Mouse (Mus musculus) heart, embryonic 12.5 days (tissue): ENCODE results near the gene Limch1. TPM values are rescaled to one million over a fixed set of nuclear protein-coding genes. Genes with fewer than 3 reads are reported as not detected.

Experiments used
- ATAC-seq: fragments of 200-750 bp; cut with Nextera tagmentation; 2 replicates; pipeline ENCODE4 v1.8.0; 2017; ENCODE audit warnings: moderate TSS enrichment, moderate library complexity; ENCODE audit not compliant: insufficient number of reproducible peaks, low FRiP score
- H3K27ac ChIP-seq: fragments of 300-500 bp; sonication (generic); 2 replicates; pipeline ENCODE4 v1.5.1; 2016; ENCODE audit warnings: mild to moderate bottlenecking, moderate library complexity; ENCODE audit not compliant: poor library complexity, severe bottlenecking
- H3K27me3 ChIP-seq: fragments of 300-500 bp; sonication (generic); replicated peaks from 2 replicates; pipeline ENCODE4 v1.6.1; 2016; ENCODE audit warnings: mild to moderate bottlenecking, moderate library complexity
- H3K36me3 ChIP-seq: fragments of 300-500 bp; sonication (generic); 2 replicates; pipeline ENCODE4 v1.6.1; 2016; ENCODE audit warnings: mild to moderate bottlenecking, moderate library complexity
- H3K4me1 ChIP-seq: fragments of 300-500 bp; sonication (generic); replicated peaks from 2 replicates; pipeline ENCODE4 v1.6.1; 2016; ENCODE audit warnings: mild to moderate bottlenecking
- H3K4me2 ChIP-seq: fragments of 300-500 bp; sonication (generic); 2 replicates; pipeline ENCODE4 v1.6.1; 2016; ENCODE audit warnings: mild to moderate bottlenecking, moderate library complexity
- H3K4me3 ChIP-seq: fragments of 300-500 bp; sonication (generic); 2 replicates; pipeline ENCODE4 v1.5.1; 2016; ENCODE audit warnings: mild to moderate bottlenecking
- H3K9ac ChIP-seq: fragments of 300-500 bp; sonication (generic); 2 replicates; pipeline ENCODE4 v1.6.1; 2016; ENCODE audit warnings: mild to moderate bottlenecking, moderate library complexity
- H3K9me3 ChIP-seq: fragments of 300-500 bp; sonication (generic); replicated peaks from 2 replicates; pipeline ENCODE4 v1.6.1; 2016; ENCODE audit warnings: mild to moderate bottlenecking, moderate library complexity
- WGBS: fragments of 180-500 bp; shearing (Covaris S2); methylation state at CpG from one replicate; pipeline ENCODE4 v1.1.7; 2016; 5-methylcytosine and 5-hydroxymethylcytosine counted together
- polyA plus RNA-seq: library from polyadenylated mRNA; unstranded; fragments of >200 nt; fragmentation: Nextera tagmentation; extraction: Ambion mirVana; gene quantifications from 2 replicates; pipeline ENCODE4 v1.2.1, GENCODE M21; 2016

Gene Limch1
- polyA plus RNA-seq, 1 experiment from 2014 or later, result 25.0 TPM

DNA sequence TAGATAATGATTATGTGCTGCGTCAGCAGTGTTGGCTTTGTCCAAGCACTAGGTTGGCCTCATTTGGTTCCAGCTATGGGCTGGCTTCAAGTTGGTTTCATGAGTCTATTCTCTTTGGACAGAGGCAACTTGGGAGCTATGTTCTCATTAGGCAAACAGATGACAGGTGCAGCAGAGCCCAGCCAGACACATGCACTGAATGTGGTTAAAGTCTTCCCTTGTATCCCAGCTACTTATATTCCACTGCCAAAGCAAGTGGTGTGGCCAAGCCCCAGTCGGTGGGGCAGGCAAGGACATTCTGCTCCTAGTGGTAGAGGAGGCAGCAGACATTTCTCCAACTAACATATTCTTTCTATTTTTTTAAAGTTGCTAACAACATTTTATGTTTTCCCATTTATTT, 16.4 kb downstream of the Limch1 start:
- ATAC-seq, result no peak
- peaks cover 21% of the 10 kb centered on the region for H3K27me3 ChIP-seq
- no peak overlapping the region for H3K4me3 ChIP-seq
- no peaks in the 10 kb centered on the region for H3K36me3 ChIP-seq
- no peak overlapping the region for H3K4me2 ChIP-seq
- H3K9me3 ChIP-seq, result no peaks in the 10 kb centered on the region
- H3K27ac ChIP-seq, result no peak overlapping the region
- no peak overlapping the region for H3K9ac ChIP-seq
- 74% methylated on average over 2 of the region's 2 CpGs for WGBS
- no peaks in the 10 kb centered on the region for H3K4me1 ChIP-seq

DNA sequence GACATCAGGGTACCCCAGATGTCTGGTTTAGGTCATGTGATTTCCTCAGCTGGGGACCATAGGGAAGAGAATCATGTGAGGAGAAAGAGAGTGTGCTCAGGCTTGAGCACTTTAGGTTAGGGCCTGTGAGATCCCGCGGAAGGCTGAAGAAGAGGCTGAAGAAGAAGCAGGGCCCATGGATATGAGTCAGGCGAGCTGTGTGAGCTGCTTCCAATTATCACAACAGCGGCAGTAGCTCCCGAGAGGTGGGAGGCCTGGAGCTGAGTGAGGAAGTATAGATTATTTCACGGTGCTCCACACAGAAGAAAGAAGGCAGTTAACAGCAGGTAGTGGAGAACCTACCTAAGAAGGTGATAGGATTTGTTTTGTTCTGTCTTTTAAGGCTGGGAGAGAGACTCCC, 18.5 kb downstream of the Limch1 start:
- Histone ChIP-seq H3K9me3 (no peaks in the 10 kb centered on the region), H3K4me2 (no peak overlapping the region), H3K9ac (no peak overlapping the region), H3K27ac (no peak overlapping the region), H3K27me3 (peaks cover 24% of the 10 kb centered on the region), H3K4me3 (no peak overlapping the region), H3K36me3 (no peaks in the 10 kb centered on the region), H3K4me1 (no peaks in the 10 kb centered on the region)
- 60% methylated on average over 6 of the region's 6 CpGs for WGBS
- ATAC-seq, result no peak

GRCm38 (mm10) chr5:66765911-66766310, 20.3 kb downstream of the Limch1 start:
- H3K27me3 ChIP-seq, result peaks cover 24% of the 10 kb centered on the region
- 67% methylated on average over 2 of the region's 2 CpGs for WGBS
- no peak overlapping the region for H3K4me2 ChIP-seq
- no peak overlapping the region for H3K9ac ChIP-seq
- H3K4me3 ChIP-seq, result no peak overlapping the region
- H3K4me1 ChIP-seq, result no peaks in the 10 kb centered on the region
- ATAC-seq, result no peak
- H3K9me3 ChIP-seq, result no peaks in the 10 kb centered on the region
- no peaks in the 10 kb centered on the region for H3K36me3 ChIP-seq
- no peak overlapping the region for H3K27ac ChIP-seq

DNA sequence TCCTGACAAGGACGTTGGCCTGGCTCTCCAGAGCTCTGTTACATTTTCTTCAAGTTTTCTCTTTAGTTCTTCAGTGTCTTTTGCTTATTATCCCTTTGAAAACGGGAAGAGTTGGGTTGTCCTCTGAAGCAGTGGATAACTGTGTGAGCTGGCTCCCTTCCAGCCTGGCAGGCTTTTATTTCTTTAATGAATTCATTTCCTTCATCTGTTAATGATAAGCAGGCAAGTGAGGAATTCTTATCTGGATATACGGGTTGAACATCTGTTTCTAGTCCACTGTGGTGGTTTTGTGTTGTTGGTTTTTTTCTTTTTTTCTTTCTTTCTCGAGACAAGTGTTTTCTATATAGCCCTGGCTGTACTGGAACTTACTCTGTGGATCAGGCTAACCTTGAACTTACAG, 22.4 kb downstream of the Limch1 start:
- Histone ChIP-seq H3K27me3 (peaks cover 22% of the 10 kb centered on the region), H3K36me3 (no peaks in the 10 kb centered on the region), H3K4me1 (no peaks in the 10 kb centered on the region), H3K9me3 (no peaks in the 10 kb centered on the region), H3K27ac (no peak overlapping the region), H3K4me2 (no peak overlapping the region), H3K9ac (no peak overlapping the region), H3K4me3 (no peak overlapping the region)
- 26% methylated on average over 4 of the region's 4 CpGs for WGBS
- ATAC-seq, result peak; percentile 46; the same call in 1 of the 2 replicates

GRCm38 (mm10) chr5:66769070-66769469, 23.4 kb downstream of the Limch1 start:
- H3K4me1 ChIP-seq, result no peaks in the 10 kb centered on the region
- no peak overlapping the region for H3K4me2 ChIP-seq
- WGBS, result 58% methylated on average over 4 of the region's 4 CpGs
- H3K9me3 ChIP-seq, result no peaks in the 10 kb centered on the region
- H3K9ac ChIP-seq, result no peak overlapping the region
- peaks cover 22% of the 10 kb centered on the region; the same call in 1 of the 2 replicates for H3K27me3 ChIP-seq
- no peak overlapping the region for H3K4me3 ChIP-seq
- ATAC-seq, result no peak
- H3K36me3 ChIP-seq, result no peaks in the 10 kb centered on the region
- no peak overlapping the region for H3K27ac ChIP-seq

DNA sequence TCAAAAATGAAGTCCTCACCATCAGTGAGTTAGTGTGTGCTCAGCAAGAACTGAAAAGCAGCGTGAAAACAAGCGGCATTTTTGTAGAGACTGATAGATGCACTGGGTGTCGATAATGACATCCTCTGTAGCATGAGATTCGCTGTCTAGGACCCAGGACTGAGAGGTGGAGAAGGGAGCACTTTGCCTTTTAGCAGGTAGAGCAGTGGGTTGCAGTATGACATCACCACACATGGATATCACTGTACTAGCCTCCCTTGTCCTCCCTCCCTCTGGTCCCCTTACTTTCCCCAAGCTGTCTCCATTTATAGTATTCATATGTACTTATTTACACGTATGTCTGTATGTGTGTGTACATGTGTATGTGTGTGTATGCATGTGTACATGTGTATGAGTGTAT, 23.9 kb downstream of the Limch1 start:
- WGBS, result 76% methylated on average over 5 of the region's 5 CpGs
- 0 out of 2 replicates have a peak, but pooled peaks have one; percentile 16 for ATAC-seq

DNA sequence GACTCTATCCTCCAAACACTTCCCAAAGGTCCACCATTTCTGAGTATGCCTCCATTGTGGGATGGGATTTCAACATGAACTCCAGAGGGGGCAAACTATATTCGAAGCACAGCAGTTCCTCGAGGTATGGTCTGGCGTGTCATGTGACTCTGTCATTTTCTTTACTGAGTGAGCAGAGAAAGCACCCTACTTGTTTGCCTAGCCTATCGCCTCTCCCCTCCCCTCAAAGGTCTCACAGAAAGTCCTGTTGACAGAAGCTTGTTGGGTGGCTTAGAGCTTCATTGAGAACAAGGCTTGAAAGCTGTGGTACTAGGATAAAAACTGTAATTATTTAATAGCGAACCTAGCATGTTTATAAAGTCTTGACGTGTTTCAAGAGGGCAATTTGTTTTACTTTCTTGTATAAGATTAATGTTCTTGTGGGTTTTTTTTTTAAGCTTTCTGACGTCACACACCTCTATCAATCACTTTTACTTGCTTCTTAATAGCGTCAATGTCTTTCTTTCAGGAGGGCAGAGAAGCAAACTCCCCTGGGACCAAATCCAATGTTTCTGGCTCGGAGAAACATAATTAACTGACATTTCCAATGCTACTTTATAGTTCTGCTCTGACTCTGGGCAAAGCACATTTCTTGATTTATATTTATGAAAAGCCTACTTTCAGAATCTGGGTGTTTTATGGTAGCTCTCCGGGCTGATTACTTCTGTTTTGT, 32.5 kb downstream of the Limch1 start:
- 69% methylated on average over 10 of the region's 10 CpGs for WGBS
- Histone ChIP-seq H3K36me3 (no peaks in the 10 kb centered on the region), H3K9me3 (peaks cover 4% of the 10 kb centered on the region; the same call in 1 of the 2 replicates), H3K4me2 (no peak overlapping the region), H3K27me3 (peaks cover 8% of the 10 kb centered on the region; the same call in 1 of the 2 replicates), H3K27ac (no peak overlapping the region), H3K4me1 (no peaks in the 10 kb centered on the region), H3K9ac (no peak overlapping the region), H3K4me3 (no peak overlapping the region)
- ATAC-seq, result no peak

More for the DNA sequence above, 23.9 kb downstream of the Limch1 start:
- Histone ChIP-seq H3K9me3 (no peaks in the 10 kb centered on the region), H3K4me1 (no peaks in the 10 kb centered on the region), H3K36me3 (no peaks in the 10 kb centered on the region), H3K4me3 (no peak overlapping the region), H3K27ac (no peak overlapping the region), H3K4me2 (no peak overlapping the region), H3K27me3 (peaks cover 24% of the 10 kb centered on the region; the same call in 1 of the 2 replicates), H3K9ac (no peak overlapping the region)

GRCm38 (mm10) chr5:66780371-66780770, 34.7 kb downstream of the Limch1 start:
- H3K4me1 ChIP-seq, result no peaks in the 10 kb centered on the region
- no peaks in the 10 kb centered on the region for H3K36me3 ChIP-seq
- peaks cover 4% of the 10 kb centered on the region; the same call in 1 of the 2 replicates for H3K9me3 ChIP-seq
- ATAC-seq, result no peak
- no peak overlapping the region for H3K27ac ChIP-seq
- no peak overlapping the region for H3K9ac ChIP-seq
- 89% methylated on average over 4 of the region's 4 CpGs for WGBS
- no peaks in the 10 kb centered on the region; the same call in 1 of the 2 replicates for H3K27me3 ChIP-seq
- no peak overlapping the region for H3K4me2 ChIP-seq
- H3K4me3 ChIP-seq, result no peak overlapping the region

- no peak overlapping the region for H3K9ac ChIP-seq
- WGBS, result 80% methylated on average over 1 of the region's 1 CpGs
- H3K36me3 ChIP-seq, result no peaks in the 10 kb centered on the region
- peaks cover 4% of the 10 kb centered on the region; the same call in 1 of the 2 replicates for H3K9me3 ChIP-seq
- no peak overlapping the region for H3K27ac ChIP-seq
- no peak overlapping the region for H3K4me2 ChIP-seq
- no peaks in the 10 kb centered on the region for H3K4me1 ChIP-seq
- H3K27me3 ChIP-seq, result no peaks in the 10 kb centered on the region; the same call in 1 of the 2 replicates
- no peak for ATAC-seq
- no peak overlapping the region for H3K4me3 ChIP-seq
Observed at GRCm38 (mm10) chr5:66781507-66781906, 35.9 kb downstream of the Limch1 start.

DNA sequence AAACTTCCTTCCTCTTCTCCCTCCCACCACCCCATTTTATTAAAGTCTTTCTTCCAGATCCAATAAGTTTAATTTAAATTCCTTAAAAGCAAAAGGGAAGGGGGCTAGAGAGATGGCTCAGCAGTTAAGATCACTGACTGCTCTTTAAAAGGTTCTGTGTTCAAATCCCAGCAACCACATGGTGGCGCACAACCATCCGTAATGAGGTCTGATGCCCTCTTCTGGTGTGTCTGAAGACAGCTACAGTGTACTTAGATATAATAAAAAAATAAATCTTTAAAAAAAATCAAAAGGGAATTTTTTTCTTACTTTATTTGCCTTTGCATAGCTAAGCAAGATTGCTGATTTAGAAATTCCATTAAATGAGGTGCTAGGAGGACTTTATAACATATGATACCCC, 37.2 kb downstream of the Limch1 start:
- no peak overlapping the region for H3K27ac ChIP-seq
- no peaks in the 10 kb centered on the region for H3K36me3 ChIP-seq
- no peaks in the 10 kb centered on the region for H3K4me1 ChIP-seq
- whole genome bisulfite sequencing, result 86% methylated on average over 2 of the region's 2 CpGs
- peaks cover 4% of the 10 kb centered on the region; the same call in 1 of the 2 replicates for H3K9me3 ChIP-seq
- H3K27me3 ChIP-seq, result no peaks in the 10 kb centered on the region; the same call in 1 of the 2 replicates
- no peak for ATAC-seq
- no peak overlapping the region for H3K9ac ChIP-seq
- H3K4me3 ChIP-seq, result no peak overlapping the region
- H3K4me2 ChIP-seq, result no peak overlapping the region

DNA sequence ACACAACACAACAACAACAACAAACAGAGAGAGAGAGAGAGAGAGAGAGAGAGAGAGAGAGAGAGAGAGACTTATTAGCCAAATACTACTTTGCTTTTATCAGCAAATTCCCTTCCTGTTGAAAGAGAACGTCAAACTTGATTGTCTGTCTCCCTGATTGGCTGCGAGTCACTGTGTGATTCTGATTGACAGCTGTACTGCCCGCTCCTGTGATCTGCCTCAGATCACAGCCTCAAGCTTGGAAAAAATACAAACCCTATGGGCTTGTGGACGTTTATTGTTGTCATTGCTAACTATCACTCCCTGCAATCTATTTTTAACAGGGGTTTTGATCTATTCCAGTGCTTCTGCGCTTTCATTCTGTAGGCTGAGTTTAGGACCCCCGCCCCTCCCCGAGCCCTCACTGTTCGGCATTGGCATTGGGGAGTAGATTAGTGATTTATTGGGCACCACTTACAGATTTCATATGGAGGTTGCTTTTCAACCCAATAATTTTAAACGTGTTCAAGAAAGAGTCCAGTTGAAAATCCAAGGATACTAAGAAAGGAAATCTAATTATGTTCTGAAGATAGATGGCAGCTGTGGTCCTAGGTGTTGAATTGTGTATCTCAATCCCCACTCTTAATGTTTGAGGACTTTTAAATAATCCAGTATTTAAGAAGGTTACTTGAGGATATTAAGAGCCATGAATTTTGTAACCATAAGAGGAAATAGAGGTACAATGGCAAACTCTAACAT, 39.2 kb downstream of the Limch1 start:
- H3K27ac ChIP-seq, result no peak overlapping the region
- 62% methylated on average over 9 of the region's 9 CpGs for WGBS
- H3K27me3 ChIP-seq, result no peaks in the 10 kb centered on the region

More for the DNA sequence above, 39.2 kb downstream of the Limch1 start:
- Histone ChIP-seq H3K4me1 (no peaks in the 10 kb centered on the region), H3K36me3 (no peaks in the 10 kb centered on the region), H3K4me3 (no peak overlapping the region), H3K9me3 (peaks cover 4% of the 10 kb centered on the region; the same call in 1 of the 2 replicates), H3K4me2 (no peak overlapping the region), H3K9ac (no peak overlapping the region)
- no peak for ATAC-seq
